Mouse (Mus musculus): Measurements from ENCODE around the gene Llgl2.

- TF ChIP-seq ELF1 (IDR thresholded peaks at IDR 0.05; ENCODE audit: low read depth, low read length) (no peak), CTCF (conservative IDR thresholded peaks at IDR 0.05 in 1 of 2, IDR thresholded peaks at IDR 0.05 in 1 of 2; ENCODE audit: low read depth in 2 of 2, low read length in 2 of 2) (no peak), BHLHE40 (IDR thresholded peaks at IDR 0.05; ENCODE audit: low read depth, low read length) (no peak), POLR2A (IDR thresholded peaks at IDR 0.05; ENCODE audit: low read depth, low read length) (no peak), EP300 (IDR thresholded peaks at IDR 0.05; ENCODE audit: low read length) (no peak), PAX5 (IDR thresholded peaks at IDR 0.05; ENCODE audit: low read length) (no peak), CHD2 (IDR thresholded peaks at IDR 0.05; ENCODE audit: low read length) (no peak), NELFE (IDR thresholded peaks at IDR 0.05; ENCODE audit: low read depth, low read length) (no peak), MXI1 (IDR thresholded peaks at IDR 0.05; ENCODE audit: low read depth, low read length) (no peak)
Observed at GRCm38 (mm10) chr11:115834033-115834432, 10.2 kb downstream of the Llgl2 start.
